In the genomic region with DNA sequence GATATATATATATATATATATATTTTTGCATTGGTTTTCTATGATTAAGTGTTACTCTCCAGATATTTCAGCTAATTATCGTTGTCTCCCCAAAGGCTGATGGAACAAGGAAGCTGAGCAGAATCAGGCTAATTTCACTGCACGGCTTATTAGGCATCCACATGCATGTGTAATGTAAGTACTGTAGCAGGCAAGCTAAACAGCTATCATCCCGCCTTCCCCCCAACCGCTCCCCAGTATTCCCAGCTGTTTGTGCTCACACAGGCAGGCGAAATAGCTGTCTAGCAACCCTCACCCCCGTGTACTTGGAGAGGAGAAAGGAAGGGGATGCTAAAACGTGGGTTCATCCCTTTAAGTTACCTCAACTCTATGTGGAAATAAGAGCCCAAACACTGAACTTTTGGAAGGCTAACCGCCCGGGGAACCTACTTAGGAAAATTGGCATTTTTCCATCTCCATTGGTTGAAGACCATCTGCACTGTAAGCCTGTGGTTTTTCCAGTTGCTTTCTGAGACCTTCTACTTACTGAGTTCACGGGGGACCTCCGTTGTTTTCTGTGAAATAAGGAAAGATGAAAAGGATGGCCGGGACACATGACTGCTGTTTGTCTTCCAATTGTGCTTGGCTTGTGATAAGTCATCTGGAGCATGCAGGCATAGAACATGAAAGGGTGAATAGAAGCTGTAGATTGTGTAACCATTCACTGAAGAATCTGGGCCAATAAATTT, we compare ENCODE assay signal across 10 mouse cellular contexts.
A peak's percentile ranks its signal among the peaks of the same experiment; 100 is the strongest.
DNase-seq lines count a peak whose midpoint lies in the region; ATAC-seq and TF ChIP-seq lines count a peak whose summit lies in the region.
"Had no signal": no experiment of that assay in that cellular context is flagged by ENCODE, and none has a peak within 500 bp of the region (broad histone marks: within the 10 kb centered on the region; RNA-seq: fewer than 3 reads in every experiment).

No protein-coding gene starts in this region.

- peak; percentile 12 for DNase-seq in liver, adult 2 months (ENCODE audit: extremely low read depth, low read depth, low spot score)
- DNase-seq in liver, postnatal 0 days = no peak
- DNase-seq in gonadal fat pad, adult 2 months (ENCODE audit: low read depth) = peak; percentile 27
- DNase-seq in heart, embryonic 10.5 days (ENCODE audit: low spot score) = no peak
- no peak for DNase-seq in ovary, postnatal 14 days (ENCODE audit: low spot score)
- DNase-seq: cerebellum, adult 11 months; spleen, adult 18-20 months had no signal

- H3K4me3 ChIP-seq in liver, adult 2 months (ENCODE audit: insufficient read depth, low read depth, low read length) = no peak overlapping the region
- no peak overlapping the region for H3K4me3 ChIP-seq in liver, postnatal 0 days (ENCODE audit: low read depth, low read length)
- no peak overlapping the region for H3K4me3 ChIP-seq in intestine, postnatal 0 days (ENCODE audit: low read depth, low read length)
- H3K4me3 ChIP-seq in neural tube, embryonic 14.5 days (ENCODE audit: low read depth, low read length) = no peak overlapping the region
- H3K4me3 ChIP-seq in heart, embryonic 10.5 days = no peak overlapping the region
- H3K4me3 ChIP-seq: limb, embryonic 12.5 days had no signal

- TF ChIP-seq EP300 in liver, postnatal 0 days (IDR thresholded peaks at IDR 0.05; ENCODE audit: low read depth) = no peak

- no peaks in the 10 kb centered on the region for H3K79me2 ChIP-seq in liver, adult 2 months (ENCODE audit: control insufficient read depth, insufficient read depth, low read length)

- H3K27me3 ChIP-seq in liver, adult 2 months (ENCODE audit: control insufficient read depth, insufficient read depth, low read length) = no peaks in the 10 kb centered on the region
- H3K27me3 ChIP-seq in liver, postnatal 0 days (ENCODE audit: insufficient read depth, low read length) = no peaks in the 10 kb centered on the region
- no peaks in the 10 kb centered on the region for H3K27me3 ChIP-seq in intestine, postnatal 0 days (replicated peaks; ENCODE audit: control insufficient read depth, insufficient read depth, low read length)
- H3K27me3 ChIP-seq in neural tube, embryonic 14.5 days (ENCODE audit: control insufficient read depth, insufficient read depth, low read length) = no peaks in the 10 kb centered on the region
- no peaks in the 10 kb centered on the region for H3K27me3 ChIP-seq in heart, embryonic 10.5 days (ENCODE audit: insufficient read depth, poor library complexity, severe bottlenecking)
- H3K27me3 ChIP-seq: limb, embryonic 12.5 days had no signal

- H3K9me3 ChIP-seq in liver, postnatal 0 days (ENCODE audit: low read length) = no peaks in the 10 kb centered on the region
- H3K9me3 ChIP-seq in intestine, postnatal 0 days (ENCODE audit: control insufficient read depth) = no peaks in the 10 kb centered on the region
- H3K9me3 ChIP-seq in neural tube, embryonic 14.5 days (ENCODE audit: control insufficient read depth, low read length) = no peaks in the 10 kb centered on the region
- H3K9me3 ChIP-seq in heart, embryonic 10.5 days = no peaks in the 10 kb centered on the region
- H3K9me3 ChIP-seq: limb, embryonic 12.5 days had no signal

- H3K36me3 ChIP-seq in liver, adult 2 months (ENCODE audit: control insufficient read depth, insufficient read depth, low read length) = no peaks in the 10 kb centered on the region
- H3K36me3 ChIP-seq in liver, postnatal 0 days (replicated peaks; ENCODE audit: insufficient read depth, low read length) = no peaks in the 10 kb centered on the region
- no peaks in the 10 kb centered on the region for H3K36me3 ChIP-seq in intestine, postnatal 0 days (ENCODE audit: control insufficient read depth, insufficient read depth)
- no peaks in the 10 kb centered on the region for H3K36me3 ChIP-seq in neural tube, embryonic 14.5 days (ENCODE audit: control insufficient read depth, insufficient read depth, low read length)
- H3K36me3 ChIP-seq in heart, embryonic 10.5 days = no peaks in the 10 kb centered on the region
- H3K36me3 ChIP-seq: limb, embryonic 12.5 days had no signal

- 80% methylated on average over 12 of the region's 12 CpGs for WGBS in liver, adult 2 months
- 66% methylated on average over 12 of the region's 12 CpGs for WGBS in liver, postnatal 0 days (ENCODE audit: insufficient replicate concordance)
- WGBS in intestine, postnatal 0 days = 61% methylated on average over 12 of the region's 12 CpGs
- 32% methylated on average over 12 of the region's 12 CpGs for WGBS in neural tube, embryonic 14.5 days
- 75% methylated on average over 12 of the region's 12 CpGs for WGBS in heart, embryonic 10.5 days

- no peak overlapping the region for H3K9ac ChIP-seq in liver, adult 2 months (ENCODE audit: low read depth, low read length)
- H3K9ac ChIP-seq in liver, postnatal 0 days (replicated peaks) = no peak overlapping the region
- H3K9ac ChIP-seq in intestine, postnatal 0 days (ENCODE audit: low read depth, low read length) = no peak overlapping the region
- H3K9ac ChIP-seq in neural tube, embryonic 14.5 days (replicated peaks; ENCODE audit: low read depth, low read length) = no peak overlapping the region
- H3K9ac ChIP-seq: limb, embryonic 12.5 days had no signal

- no peaks in the 10 kb centered on the region for H3K4me1 ChIP-seq in liver, adult 2 months (ENCODE audit: control insufficient read depth, insufficient read depth, low read length)
- H3K4me1 ChIP-seq in liver, postnatal 0 days (ENCODE audit: insufficient read depth) = no peaks in the 10 kb centered on the region
- no peaks in the 10 kb centered on the region for H3K4me1 ChIP-seq in intestine, postnatal 0 days (replicated peaks; ENCODE audit: control insufficient read depth, insufficient read depth, low read length)
- 0 out of 2 replicates have a peak, but pooled peaks cover 5% of the 10 kb centered on the region for H3K4me1 ChIP-seq in neural tube, embryonic 14.5 days (ENCODE audit: control insufficient read depth, insufficient read depth, low read length)
- H3K4me1 ChIP-seq in heart, embryonic 10.5 days = no peaks in the 10 kb centered on the region
- H3K4me1 ChIP-seq: limb, embryonic 12.5 days had no signal

- no peak overlapping the region for H3K4me2 ChIP-seq in liver, postnatal 0 days (ENCODE audit: low read depth, low read length)
- H3K4me2 ChIP-seq in intestine, postnatal 0 days (replicated peaks; ENCODE audit: low read depth) = 0 out of 2 replicates have a peak overlapping the region, but pooled peaks have one; percentile 3
- H3K4me2 ChIP-seq in neural tube, embryonic 14.5 days (ENCODE audit: low read depth, low read length) = peak overlapping the region; percentile 17; the same call in 1 of the 2 replicates
- H3K4me2 ChIP-seq: limb, embryonic 12.5 days had no signal

- TF ChIP-seq POLR2A in liver, adult 2 months (IDR thresholded peaks at IDR 0.05; ENCODE audit: extremely low read depth, insufficient read depth, low read length) = no peak

- TF ChIP-seq CTCF in liver, adult 2 months (IDR thresholded peaks at IDR 0.05; ENCODE audit: low read depth, low read length) = no peak
- TF ChIP-seq CTCF in liver, postnatal 0 days (IDR thresholded peaks at IDR 0.05; ENCODE audit: low read depth) = no peak
- TF ChIP-seq CTCF in intestine, postnatal 0 days (IDR thresholded peaks at IDR 0.05; ENCODE audit: low read depth) = no peak

- no peak overlapping the region for H3K27ac ChIP-seq in liver, adult 2 months (replicated peaks; ENCODE audit: insufficient read depth, low read depth, low read length)
- no peak overlapping the region for H3K27ac ChIP-seq in liver, postnatal 0 days (ENCODE audit: low read depth)
- no peak overlapping the region for H3K27ac ChIP-seq in intestine, postnatal 0 days (ENCODE audit: low read depth, low read length)
- H3K27ac ChIP-seq in neural tube, embryonic 14.5 days (ENCODE audit: low read depth, low read length) = no peak overlapping the region
- no peak overlapping the region for H3K27ac ChIP-seq in heart, embryonic 10.5 days
- H3K27ac ChIP-seq: limb, embryonic 12.5 days had no signal

- no peak for ATAC-seq in liver, postnatal 0 days
- no peak for ATAC-seq in intestine, postnatal 0 days
- ATAC-seq in neural tube, embryonic 14.5 days (ENCODE audit: low read depth) = peak; percentile 85

Comparison
In these comparisons a context has a peak if more than half of its experiments do, and no peak if none do; other contexts are left out.
1. DNase-seq: peak in liver, adult 2 months (single experiment) and gonadal fat pad, adult 2 months (single experiment); none in liver, postnatal 0 days (single experiment), heart, embryonic 10.5 days (single experiment) and ovary, postnatal 14 days (single experiment).